Mouse (Mus musculus) ES-E14 (cell line): ENCODE results near the gene Zfp382.

Experiments used
- CHD2 ChIP-seq: IDR thresholded peaks from 2 replicates; pipeline ENCODE4 v1.6.1; 2014; ENCODE audit warnings: mild to moderate bottlenecking, low read depth, low read length, inconsistent platforms
- HCFC1 ChIP-seq: IDR thresholded peaks from 2 replicates; pipeline ENCODE4 v1.6.1; 2012; ENCODE audit warnings: low read length, inconsistent platforms, borderline replicate concordance; ENCODE audit not compliant: insufficient read depth
- ZC3H11A ChIP-seq: IDR thresholded peaks from 2 replicates; pipeline ENCODE4 v1.6.1; 2012; ENCODE audit warnings: low read depth, mild to moderate bottlenecking, inconsistent platforms, low read length, borderline replicate concordance
- ZNF384 ChIP-seq: IDR thresholded peaks from 2 replicates; pipeline ENCODE4 v1.6.1; 2012; ENCODE audit warnings: low read depth, low read length, inconsistent platforms

- no peak for TF ChIP-seq CHD2
- TF ChIP-seq ZNF384 = no peak
- no peak for TF ChIP-seq HCFC1
- no peak for TF ChIP-seq ZC3H11A
Measured at GRCm38 (mm10) chr7:30147011-30147410, 25.3 kb downstream of the Zfp382 start.
